Mouse (Mus musculus): ENCODE measurements at regions not wholly inside any gene's neighbourhood (a gene's known extent, or its start where the extent isn't known, plus 50 kb on each side); places are given as distances from the start of the nearest gene placed in this dataset.

DNA sequence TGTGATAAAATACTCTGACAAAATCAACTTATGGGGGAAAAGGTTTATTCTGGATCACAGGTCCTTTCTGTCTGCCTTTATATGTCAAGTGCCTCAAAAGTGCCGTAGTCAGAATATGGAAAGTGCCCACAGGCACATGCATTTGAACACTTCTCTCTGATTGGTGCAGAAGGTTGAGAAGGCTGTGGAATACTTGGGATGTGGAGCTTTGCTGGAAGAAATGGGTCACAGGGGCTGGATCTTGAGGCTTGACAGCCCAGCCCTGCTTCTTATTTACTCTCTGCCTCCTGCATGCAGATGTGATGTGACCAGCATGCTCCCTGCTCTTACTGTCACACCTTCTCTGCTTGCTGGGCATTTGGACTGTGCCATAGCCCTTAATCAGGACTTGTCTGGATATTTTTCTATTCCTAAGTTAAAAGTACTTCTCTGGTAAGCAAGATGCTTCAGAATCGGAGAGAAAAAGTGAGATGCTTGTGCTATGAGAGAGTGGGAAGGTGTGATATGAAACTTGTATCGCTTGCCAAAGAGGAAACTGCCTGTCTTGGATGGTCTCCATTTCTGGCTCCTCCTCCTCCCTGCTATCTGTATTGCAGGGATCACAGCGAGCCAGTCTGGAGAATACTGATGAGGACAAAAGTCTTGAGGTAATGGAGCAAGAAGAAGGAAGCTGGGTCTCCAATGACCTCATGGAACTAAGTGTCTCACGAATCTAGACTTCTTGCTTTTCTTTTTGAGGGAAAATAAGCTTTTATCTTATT lies 54.5 kb upstream of the Usp38 start:
- H3K4me1 ChIP-seq (replicated peaks), result no peaks in the 10 kb centered on the region
- no peak overlapping the region for H3K27ac ChIP-seq
- no peaks in the 10 kb centered on the region for H3K27me3 ChIP-seq (ENCODE audit: insufficient read depth, poor library complexity, severe bottlenecking)
- H3K36me3 ChIP-seq, result no peaks in the 10 kb centered on the region
- WGBS, result 78% methylated on average over 5 of the region's 5 CpGs
- H3K9me3 ChIP-seq, result no peaks in the 10 kb centered on the region
- no peak for DNase-seq (ENCODE audit: low spot score)
- no peak overlapping the region for H3K4me3 ChIP-seq

DNA sequence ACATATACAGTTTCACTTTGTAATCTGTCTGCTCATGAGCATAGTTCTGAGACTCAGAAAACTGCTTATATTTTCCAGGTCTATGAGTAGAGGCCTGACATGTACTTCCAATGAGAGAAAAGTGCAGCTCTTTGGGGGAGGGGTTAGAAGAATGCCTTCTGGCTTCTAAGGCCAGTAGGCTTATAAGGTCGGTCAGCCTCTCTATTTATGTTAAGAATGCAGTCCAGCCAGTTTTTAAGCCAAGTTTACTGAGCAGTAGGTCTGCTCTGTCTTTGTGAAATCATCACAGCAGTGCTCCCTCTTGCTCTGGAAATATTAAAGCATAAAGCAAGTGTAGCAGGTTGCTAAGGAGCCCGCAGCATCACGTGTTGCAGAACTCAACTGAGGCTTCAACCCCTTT lies 53.8 kb upstream of the Usp38 start:
- DNase-seq (ENCODE audit: low spot score), result no peak
- H3K9me3 ChIP-seq, result no peaks in the 10 kb centered on the region
- WGBS, result 76% methylated on average over 3 of the region's 3 CpGs

DNA sequence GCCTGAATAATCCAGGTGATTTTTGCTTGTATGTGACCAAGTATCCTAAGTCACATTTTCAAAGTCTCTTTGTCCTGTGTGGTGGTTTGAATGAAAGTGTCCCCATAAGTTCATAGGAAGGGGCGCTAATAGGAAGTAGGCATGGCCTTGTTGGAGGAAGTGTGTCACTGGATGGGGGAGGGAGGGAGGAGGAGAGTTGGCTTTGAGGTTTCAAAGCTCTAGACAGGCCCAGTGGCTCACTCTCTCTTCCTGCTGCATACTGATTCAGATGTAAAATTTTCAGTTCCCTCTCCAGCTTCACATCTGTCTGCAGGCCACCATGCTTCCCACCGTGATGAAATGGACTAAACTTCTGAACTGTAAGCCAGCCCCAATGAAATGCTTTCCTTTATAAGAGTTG lies 52.0 kb upstream of the Usp38 start:
- no peak overlapping the region for H3K27ac ChIP-seq
- H3K36me3 ChIP-seq, result no peaks in the 10 kb centered on the region
- H3K9me3 ChIP-seq, result no peaks in the 10 kb centered on the region
- no peak overlapping the region for H3K4me3 ChIP-seq
- no peak for DNase-seq (ENCODE audit: low spot score)
- no peaks in the 10 kb centered on the region for H3K27me3 ChIP-seq (ENCODE audit: insufficient read depth, poor library complexity, severe bottlenecking)
- H3K4me1 ChIP-seq (replicated peaks), result no peaks in the 10 kb centered on the region
- WGBS, result 81% methylated on average over 2 of the region's 2 CpGs

More for the DNA sequence above, 53.8 kb upstream of the Usp38 start:
- H3K4me1 ChIP-seq (replicated peaks), result no peaks in the 10 kb centered on the region
- no peak overlapping the region for H3K4me3 ChIP-seq
- no peaks in the 10 kb centered on the region for H3K36me3 ChIP-seq
- H3K27me3 ChIP-seq (ENCODE audit: insufficient read depth, poor library complexity, severe bottlenecking), result no peaks in the 10 kb centered on the region
- no peak overlapping the region for H3K27ac ChIP-seq

All from hindbrain, embryonic 10.5 days (tissue).